Mouse (Mus musculus): ENCODE results near the gene Smox.

The Smox gene

DNA sequence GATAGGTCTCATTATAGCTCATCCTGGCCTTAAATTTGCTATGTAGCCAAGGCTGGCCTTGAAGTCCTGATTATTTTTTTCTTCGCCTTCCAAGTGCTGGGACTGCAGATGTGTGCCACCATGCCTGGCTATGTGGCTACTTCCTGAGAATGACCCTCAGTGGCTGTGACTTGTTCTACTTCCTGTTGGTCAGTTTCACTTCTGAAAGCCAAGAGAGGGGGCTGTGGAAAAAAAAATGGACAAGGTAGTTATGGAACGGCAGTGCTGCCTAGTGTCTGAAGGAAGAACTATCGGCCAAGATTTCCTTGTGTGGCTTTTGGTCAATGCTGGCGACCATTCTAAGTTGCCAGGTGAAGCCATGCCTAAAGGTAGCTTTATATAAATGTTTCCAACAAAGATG lies 26.3 kb downstream of the Smox start:
- no peak for DNase-seq

DNA sequence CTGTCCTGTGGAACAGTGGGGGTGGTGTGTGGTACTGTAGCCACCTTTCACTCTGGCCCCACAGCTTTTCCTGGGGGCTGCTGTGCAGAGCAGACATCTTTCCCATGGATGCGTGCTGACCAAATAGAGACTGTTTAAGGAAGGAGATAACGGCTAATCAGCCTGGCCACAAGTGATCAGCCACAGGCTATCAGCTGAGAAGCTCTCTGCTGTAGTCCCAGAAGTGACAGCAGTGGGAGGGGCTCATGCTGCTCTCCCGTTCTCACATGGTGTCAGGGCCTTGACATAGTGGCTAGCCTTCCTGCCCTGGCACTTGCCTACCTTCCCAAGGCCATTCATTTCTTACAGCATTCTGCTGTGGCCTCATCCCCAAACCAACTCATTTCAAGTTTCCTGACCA lies 27.5 kb downstream of the Smox start:
- DNase-seq = no peak

DNA sequence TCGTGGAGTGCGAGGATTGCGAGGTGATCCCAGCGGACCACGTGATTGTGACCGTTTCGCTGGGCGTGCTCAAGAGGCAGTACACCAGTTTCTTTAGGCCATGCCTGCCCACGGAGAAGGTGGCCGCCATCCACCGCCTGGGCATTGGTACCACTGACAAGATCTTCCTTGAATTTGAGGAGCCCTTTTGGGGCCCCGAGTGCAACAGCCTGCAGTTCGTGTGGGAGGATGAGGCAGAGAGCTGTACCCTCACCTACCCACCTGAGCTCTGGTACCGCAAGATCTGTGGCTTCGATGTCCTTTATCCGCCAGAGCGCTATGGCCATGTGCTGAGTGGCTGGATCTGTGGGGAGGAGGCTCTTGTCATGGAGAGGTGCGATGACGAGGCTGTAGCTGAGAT lies 29.4 kb downstream of the Smox start:
- no peak for DNase-seq

DNA sequence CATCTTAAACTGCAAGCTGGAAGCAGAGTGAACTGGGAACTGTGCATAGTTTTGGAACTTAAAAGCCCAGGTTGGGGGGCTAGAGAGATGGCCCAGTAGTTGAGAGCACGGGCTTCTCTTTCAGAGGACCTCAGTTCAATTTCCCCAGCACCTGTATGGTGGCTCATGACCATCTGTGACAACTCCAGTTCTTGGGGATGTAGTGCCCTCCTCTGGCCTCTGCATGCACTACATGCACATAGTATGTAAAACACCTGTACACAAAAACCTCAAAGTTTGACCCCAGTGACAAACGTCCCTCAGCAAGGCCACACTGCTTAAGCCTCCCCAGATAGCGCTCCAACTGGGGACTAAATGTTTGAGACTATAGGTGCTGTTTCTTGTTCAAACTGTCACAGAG lies 35.8 kb downstream of the Smox start:
- DNase-seq = no peak

DNA sequence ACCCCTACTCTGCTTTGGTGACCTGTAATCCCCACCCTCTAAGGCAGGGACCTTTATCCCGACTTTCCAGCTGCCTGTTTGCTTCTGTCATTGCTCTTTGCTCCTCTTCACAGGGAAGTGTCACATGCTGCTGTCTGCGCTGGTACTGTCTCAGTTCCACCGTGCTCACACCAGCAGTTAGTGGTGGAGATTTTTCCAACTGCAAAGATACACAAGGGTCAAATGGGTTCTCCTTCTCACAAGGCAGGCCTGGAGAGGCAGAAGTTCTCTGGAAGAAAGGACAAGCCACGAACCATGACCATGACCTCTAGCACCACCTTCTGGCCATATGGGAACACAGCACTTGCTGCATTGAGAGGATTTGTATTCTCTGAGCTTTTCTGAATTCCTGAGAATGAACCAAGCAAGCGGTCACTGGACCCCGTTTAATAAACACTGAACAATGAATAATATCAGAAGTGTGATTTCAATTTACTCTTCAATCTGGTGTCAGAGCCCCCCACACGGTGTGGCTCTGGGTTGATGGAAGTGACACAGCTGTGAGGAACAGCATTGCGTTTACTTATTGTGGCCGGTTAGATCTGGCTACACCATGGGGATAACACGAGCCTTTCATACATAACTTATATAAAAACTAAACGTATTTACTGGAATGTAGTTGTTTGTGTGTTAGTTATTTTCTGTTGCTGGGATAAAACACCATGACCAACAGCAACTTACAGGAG lies 38.8 kb downstream of the Smox start:
- peak; percentile 71 for DNase-seq

DNA sequence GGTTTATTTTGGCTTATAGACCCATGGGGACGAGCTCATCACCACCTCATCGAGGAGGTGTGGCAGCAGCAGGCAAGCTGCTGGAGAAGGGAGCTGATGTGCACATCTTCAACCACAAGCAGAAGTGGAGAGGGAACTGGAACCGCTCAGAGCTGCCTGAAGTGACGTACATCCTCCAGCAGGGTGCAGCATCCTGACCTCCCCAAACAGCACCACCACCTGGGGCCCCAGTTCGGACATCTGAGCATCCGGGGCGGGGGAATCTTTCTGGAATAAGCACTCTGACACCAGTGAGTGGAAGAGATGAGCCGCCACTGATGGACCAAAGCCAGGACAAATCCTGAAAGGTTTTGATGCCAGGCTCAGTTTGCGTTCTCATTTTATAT lies 39.3 kb downstream of the Smox start:
- DNase-seq = peak; percentile 51

DNA sequence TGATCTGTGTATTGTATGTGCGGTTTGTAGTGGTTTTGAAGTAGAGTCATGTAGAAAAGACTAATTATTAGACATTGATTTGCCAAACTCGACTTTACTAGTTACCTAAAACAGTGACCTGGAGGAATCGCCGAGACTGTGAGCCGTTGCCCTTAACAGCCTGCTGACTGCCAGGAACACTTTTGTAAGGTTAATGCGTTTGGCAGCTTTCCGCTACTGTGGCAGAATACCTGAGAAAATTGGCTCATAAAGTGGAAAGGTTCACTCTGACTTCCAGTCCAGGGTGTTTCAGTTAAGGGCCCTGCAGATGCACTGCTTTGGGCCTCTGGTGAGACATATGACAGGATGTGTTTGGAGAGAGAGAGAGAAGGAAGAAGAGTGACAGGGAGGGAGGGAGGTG lies 40.0 kb downstream of the Smox start:
- DNase-seq = no peak

DNA sequence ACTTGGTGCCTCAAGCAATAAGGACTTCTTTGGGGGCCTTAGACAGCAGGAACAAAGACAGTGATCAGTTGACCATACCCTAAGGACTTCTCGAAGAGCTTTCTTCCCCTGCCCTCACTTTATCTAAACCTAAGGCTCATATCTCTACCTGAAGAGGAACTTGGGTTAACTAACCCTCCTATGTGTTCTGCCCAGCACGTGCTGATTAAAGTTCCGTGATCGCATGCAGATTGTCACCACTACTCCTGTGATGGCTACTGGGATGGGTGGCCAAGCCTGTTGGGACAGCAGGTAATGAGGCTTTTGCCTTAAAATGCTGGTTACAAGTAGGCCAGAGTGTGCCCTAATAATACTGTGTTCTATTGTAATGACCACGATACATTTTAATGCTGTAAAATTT lies 43.9 kb downstream of the Smox start:
- no peak for DNase-seq

DNA sequence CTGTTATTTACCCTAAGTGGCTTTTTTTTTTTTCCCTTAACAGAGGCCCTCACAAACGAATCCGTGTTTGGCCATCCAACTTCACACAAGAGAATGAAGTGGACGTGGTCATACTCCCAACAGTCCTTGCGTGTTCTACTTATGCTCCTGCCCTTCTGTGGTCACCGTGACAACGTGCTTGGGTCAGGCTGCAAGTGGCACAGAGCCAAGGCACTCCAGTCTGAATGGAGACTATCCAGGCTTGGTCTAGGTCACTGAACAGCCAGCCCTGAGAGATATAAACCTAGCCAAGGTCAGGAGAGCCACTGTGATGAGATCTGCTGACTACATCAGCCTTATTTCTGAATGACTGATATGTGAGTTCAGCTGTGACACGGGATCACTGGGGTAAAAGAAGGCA lies 47.0 kb downstream of the Smox start:
- DNase-seq = peak; percentile 44

DNA sequence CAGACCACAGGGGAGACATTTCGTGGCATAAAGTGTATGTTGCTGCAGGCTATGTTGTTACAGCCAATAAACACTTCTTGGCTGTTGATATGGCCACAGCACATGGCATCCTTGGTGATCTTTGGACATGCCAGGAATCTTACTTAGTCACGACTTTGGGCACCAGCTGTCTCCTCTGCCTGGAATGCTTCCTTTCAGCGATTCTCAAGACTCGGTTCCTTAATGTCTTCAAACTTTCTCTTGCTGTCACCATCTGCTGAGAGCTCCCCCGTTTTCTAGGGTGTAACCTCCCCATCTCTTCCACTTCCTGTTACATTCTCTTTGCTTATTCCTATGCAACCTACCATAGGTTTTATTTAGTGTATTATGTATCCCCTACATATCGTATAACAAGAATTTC lies 48.5 kb downstream of the Smox start:
- DNase-seq = no peak

DNA sequence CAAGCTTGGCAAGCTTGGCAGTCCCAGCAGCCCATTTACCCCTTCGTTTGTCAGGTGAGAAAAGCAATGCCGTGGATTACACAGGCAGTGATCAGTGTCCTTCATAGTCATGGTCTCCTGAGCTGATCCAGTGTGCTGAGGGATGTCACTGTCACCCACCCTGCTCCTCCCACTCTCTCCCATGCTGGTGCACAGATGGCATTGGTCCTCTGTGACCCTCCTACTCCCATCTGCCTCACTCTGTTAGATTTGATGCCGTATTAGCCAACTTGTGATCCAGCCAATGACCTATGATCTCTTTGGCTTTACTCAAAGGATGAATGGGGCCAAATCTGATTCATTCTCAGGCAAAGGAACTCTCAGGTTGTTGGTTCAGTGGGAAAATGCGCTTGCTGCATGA lies 50.4 kb downstream of the Smox start:
- no peak for DNase-seq

DNA sequence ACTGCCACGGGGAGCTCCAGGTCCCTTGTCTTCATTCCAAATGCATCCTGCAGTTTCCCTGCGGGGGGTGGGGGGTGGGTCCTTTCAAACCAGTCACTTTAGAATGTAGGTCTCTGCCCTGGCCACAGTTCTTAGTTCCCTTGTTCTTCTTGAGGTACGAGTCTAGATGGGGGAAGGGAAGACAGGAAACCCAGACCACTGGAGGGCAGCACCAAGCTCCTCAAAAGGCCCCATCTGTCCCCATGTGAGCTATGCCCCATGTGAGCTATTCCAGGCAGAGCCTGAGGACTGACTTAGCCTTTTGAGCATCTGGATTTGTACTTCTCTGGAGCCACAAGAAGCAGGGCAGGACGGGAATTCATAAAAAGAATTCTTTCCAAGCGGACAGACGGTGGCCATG lies 51.2 kb downstream of the Smox start:
- DNase-seq = no peak

DNA sequence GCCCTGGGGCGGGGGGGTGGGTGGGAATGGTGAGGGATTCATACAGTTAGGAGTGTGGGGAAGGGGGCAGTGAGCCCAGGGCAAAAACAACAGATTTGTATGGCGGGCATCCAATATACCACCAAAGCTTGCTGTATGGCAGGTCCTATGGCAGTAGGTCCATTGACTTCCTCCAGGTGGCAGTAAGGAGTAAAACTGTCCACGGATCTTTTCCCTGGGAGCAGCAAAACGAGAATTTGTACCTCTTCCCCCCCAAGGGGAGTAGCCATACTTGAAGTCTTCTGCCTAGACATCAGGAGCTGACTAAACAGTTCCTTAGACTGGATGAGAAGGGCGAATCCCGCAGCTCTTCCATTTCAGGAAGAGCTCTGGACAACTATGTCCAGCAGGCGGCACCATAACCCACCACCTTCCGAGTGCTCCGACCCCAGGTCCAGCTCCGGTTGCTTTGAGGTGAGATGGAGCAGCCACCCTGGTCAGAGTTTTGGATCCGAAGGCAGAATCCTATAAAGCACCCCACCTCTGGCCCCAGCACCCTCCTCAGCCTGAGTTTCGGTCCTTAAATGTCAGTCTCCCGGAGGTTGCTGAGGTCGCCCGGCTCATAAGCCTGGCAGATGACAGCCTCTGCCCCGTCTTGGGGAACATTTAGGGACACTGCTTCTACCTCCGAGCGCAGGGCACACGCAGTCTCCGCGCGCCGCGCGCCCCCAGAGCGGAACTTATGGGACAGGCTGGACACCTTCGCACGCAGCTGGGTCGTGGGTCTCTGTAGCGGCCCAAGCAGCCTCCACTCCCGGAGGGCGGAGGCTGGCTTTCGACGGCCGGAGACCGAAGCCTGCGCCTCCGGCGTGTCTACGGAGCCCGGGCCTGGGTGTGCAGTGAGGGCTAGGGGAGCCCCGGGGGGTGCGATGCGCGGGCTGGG lies 54.4 kb downstream of the Smox start:
- DNase-seq = peak; percentile 68

DNA sequence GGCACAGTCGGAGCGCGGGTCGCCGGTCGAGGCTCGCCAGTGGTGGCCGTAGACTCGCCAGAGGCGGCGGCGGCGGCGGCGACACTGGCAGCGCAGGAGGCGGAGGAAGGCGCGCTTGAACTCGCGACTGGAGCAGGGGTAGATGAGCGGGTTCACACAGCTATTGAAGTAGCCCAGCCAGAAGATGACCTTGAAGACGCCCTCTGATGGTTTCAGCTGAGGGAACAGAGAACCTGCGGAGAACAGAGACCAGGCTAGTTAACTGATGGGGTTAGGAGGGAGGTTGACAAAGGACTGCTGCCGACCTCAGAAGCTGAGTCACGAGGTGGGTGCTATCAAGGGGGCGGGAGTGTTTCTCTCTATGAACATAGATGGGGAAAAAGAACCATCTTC lies 55.0 kb downstream of the Smox start:
- no peak for DNase-seq

DNA sequence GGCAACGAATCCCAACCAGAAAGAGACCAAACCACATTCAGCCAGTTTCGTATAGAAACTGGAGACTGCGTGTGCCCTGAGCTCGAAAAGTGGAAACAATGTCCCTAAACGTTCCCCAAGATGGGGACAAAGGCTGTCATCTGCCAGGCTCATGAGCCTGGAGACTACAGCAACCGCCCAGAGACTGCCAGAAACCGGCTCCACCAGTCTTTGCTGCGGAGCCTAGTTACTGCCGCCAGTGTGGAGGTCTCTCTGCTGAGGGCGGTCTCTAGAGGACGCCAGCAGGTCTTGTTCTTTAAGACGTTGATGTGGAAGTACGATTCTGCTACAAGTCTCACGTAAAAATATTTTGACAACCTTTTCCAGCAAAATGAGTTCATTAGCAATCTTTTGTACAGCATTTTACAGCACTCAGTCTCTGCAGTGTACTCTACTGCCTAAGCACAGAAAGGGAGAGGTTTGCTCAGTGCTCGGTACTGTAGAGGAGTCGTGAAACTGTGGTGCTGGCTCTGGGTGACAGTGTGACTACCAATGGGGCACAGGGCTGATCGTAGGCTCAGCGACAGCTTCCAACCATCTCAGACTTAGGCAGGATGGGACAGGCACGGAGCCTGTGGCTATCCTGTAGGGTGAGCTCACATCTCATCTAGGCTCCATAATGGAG lies 55.6 kb downstream of the Smox start:
- no peak for DNase-seq

DNA sequence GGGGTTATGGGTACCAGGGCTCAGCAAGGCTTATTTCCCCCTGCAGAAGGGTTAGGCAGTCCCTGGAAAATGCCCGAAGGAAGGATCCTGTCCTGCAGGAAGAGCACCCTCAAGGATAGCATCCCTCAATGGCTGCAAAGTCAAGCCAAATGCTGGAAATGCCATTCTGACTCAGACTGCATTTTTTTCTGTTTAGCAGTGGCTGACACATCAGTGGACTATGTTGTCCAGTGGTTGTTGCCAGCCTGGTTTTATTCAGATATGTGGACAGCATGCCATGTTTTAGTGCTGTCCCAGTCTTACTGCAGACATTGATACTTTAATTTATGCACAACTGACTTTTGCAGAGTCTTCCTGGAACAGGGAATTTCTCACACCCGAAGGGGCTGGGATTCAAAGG lies 57.0 kb downstream of the Smox start:
- DNase-seq = no peak

DNA sequence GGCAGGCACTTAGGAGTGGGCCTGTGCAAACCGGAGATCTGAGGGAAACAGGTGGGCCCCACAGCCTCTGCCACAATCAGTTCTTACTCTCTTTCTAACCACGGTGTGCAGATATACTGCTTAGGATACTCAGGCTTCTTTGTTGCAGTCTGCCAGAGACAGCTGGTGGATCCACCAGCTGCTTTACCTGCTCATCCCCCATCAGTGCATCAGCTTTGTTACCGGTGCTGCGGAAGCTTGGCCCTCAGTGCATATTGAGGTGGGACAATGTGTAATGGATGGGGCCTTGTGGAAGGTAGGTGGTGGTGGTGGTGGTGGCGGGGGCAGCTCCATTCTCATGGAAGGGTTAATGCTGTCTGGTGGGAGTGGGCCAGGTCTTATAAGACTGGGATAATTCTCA lies 57.8 kb downstream of the Smox start:
- DNase-seq = no peak

DNA sequence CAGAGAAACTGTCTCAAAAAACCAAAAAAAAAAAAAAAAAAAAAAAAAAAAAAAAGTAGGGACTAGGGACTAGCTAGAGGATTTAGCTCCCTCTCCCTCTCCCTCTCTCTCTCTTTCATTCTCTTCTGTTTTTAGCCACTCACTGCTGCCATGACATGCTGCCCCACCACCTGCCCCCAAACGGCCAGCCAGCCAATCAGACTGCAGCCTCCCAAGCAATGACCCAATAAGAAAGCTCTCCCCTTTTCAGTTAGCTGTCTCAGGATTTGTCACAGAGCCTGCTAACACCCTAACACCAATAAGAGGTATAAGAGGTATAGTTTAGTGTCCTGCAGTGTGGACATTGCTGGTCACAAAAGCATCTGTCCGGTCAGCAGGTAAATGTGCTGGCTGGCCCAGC lies 59.2 kb downstream of the Smox start:
- DNase-seq = no peak

DNA sequence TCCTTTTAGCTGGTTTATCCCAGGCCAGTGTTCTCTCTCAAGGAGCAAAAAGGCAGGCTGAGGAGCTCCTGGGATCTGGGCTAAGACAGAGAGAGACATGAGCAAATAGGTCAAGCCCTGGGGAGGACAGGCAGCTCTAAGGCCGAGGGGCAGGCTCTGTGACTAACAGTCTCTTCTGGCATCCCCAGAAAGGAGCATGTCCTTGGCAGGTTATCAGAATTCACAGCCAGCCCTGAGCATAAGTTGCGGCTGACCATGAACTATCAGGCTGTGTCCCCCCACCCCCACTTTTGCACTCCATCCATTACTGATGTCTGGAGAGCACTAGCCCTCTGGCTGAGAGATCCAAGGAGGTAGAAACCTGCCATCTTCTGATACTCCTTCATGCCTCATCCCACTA lies 59.6 kb downstream of the Smox start:
- DNase-seq = no peak

DNA sequence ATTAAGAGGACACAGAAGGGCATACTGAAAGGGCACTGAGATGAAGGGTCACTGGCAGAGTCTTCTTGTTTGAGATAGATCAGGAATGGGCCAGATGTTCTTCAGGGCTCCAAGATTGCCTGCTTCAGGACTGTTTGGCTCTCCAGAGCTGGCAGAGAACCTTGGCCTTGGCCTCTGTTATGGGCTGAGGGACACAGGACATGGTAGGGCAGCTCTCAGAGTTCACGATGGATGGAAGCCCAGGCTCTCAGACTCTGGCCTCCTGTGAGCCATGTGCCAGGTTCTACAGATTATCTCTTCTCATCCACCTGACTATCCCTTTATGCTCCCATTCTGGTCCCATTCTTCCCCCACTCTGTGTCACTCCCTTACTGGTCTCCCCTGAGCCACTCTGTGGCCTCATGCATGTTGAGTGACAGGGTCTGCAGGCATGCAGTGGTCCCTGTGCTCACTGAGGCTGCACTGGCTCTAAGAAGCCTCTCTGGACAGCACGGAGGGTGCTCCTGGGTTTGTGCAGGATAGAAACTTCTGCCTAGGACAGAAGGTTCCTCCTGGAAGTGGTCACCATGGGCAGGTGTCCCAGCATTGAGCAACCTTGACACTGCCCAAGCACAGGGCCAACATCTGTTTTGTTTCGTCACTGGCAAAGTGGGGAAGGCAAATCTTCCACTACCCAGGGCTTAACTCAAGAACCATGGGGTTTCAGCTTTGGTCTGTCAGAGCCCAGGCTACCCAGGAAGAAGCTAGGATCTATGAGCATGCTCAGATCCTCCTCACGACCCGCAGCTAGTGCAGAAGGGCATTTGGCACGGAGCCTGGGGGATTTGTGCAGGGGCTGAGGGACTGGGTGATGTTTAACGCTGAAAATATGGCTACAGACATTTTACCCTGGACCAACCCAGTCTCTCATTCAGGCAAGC lies 60.7 kb downstream of the Smox start:
- no peak for DNase-seq

DNA sequence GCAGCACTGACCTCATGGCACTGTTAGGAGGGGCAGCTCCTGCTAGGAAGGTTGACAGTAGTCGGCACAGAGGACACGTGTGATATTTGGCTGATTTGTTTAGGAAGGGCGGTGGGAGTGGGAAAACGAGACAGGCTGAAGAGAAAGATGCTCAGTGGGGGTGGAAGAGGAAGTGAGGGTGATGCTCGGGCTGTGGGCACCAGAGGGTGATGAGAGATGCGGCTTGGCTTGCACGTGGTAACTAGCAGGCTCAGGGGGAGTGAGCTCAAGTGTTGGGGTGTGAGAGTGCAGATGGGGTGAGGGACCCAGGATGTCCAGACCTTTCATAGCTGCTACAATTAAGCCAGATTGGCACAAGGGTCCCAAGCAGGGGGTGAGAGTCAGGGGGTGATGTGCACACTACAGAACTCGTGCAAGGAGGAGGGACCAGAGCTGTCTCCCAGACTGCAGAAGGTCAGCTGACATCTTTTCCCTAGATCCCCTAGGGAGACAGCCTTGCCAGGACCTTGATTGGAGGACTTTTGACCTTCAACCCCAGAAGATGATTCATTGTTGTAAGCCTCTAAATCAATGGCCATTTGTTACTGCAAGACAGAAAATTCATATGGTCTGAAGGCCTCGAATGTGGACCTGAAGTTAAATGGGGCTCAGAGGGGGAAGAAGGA lies 61.6 kb downstream of the Smox start:
- DNase-seq = no peak

DNA sequence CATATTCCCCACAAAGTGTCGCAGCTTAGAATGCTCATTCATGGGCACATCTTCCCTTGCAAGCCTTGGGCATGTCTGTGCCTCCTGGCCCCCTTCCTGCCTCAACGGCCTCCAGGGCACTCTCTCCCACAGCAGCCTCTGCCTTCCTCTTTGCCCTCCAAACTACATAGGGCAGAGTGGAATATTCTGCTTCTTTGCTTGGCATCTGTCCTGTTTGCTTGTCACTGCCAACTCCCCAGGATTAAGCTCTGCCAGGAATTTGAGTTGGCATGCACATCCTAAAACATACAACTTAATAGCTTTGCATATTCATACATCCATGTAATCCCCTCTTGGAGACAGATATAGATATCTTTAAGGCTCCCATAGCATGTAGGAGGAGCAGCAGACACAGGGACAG lies 66.6 kb downstream of the Smox start:
- DNase-seq = no peak
